Mouse (Mus musculus) erythroid progenitor cell, adult 5-6 weeks (primary cell): ENCODE results near the gene Tbc1d1. TPM values are rescaled to one million over a fixed set of nuclear protein-coding genes. Genes with fewer than 3 reads are reported as not detected.

Source experiments
- total RNA-seq, 2 experiments: library from RNA; stranded (forward) in 1 of 2; stranded (reverse) in 1 of 2; fragments of 150-400 nt in 1 of 2; fragments of 186-747, 209-891 nt in 1 of 2; gene quantifications; 2 replicates each; pipeline versions ENCODE4 v1.2.3 to v1.2.4; 2015 to 2017; ENCODE audit warnings: low replicate concordance in 2 of 2

Tbc1d1 gene
- total RNA-seq, 2 experiments from 2014 or later = 5.7 to 15.1 TPM

Other genes with a start within 250 kb of the Tbc1d1 start
- gene Rell1, start 187.4 kb upstream of the Tbc1d1 start, total RNA-seq (2015; ENCODE audit: low replicate concordance) = 19.5 and 45.3 TPM in 2 replicates
- 45.3 and 64.4 TPM in 2 replicates for gene Rell1, start 187.4 kb upstream of the Tbc1d1 start, total RNA-seq (2017; ENCODE audit: low replicate concordance)
- gene Pgm2, start 63.4 kb upstream of the Tbc1d1 start, total RNA-seq (2015; ENCODE audit: low replicate concordance) = 3.6 and 13.4 TPM in 2 replicates
- 12.3 and 23.6 TPM in 2 replicates for gene Pgm2, start 63.4 kb upstream of the Tbc1d1 start, total RNA-seq (2017; ENCODE audit: low replicate concordance)